Mouse (Mus musculus): ENCODE measurements around the gene Ttll5.

GRCm38 (mm10) chr12:86024426-86024825 lies 200.0 kb downstream of the Ttll5 start:
- TF ChIP-seq CTCF (IDR thresholded peaks at IDR 0.05; ENCODE audit: borderline replicate concordance, insufficient read depth, low read depth, low read length) (peak; percentile 54; the same call in 1 of the 2 replicates), POLR2A (IDR thresholded peaks at IDR 0.05; ENCODE audit: borderline replicate concordance, insufficient read depth, low read length) (no peak)

Data from cerebellum, adult 2 months (tissue).